Mouse (Mus musculus) mouse trophoblast stem cell (cell line): ENCODE measurements around the gene Tssc4.

Experiments
- in situ Hi-C, 2 experiments: fragments of 300-500 bp; cut with MseI, MboI; formaldehyde crosslinking; loops; 2 replicates in 1 of 2; 3 replicates in 1 of 2; pipeline ENCODE4 v1.15.1; 2025

Gene Tssc4

GRCm38 (mm10) chr7:143068882-143069591 lies at the start of gene Tssc4:
Gene Tssc4, plus strand, starts transcription at chr7:143069249.
- in situ Hi-C loops, result no loop called here

- in situ Hi-C loops, result no loop called here
These were observed 49.0 kb upstream of the Tssc4 start for GRCm38 (mm10) chr7:143020040-143020439.

- in situ Hi-C loops, result no loop called here
These were observed 48.3 kb upstream of the Tssc4 start for GRCm38 (mm10) chr7:143020764-143021163.

- in situ Hi-C loops, result no loop called here
These were observed 47.5 kb upstream of the Tssc4 start for GRCm38 (mm10) chr7:143021356-143022164.

GRCm38 (mm10) chr7:143023499-143023898 lies 45.5 kb upstream of the Tssc4 start:
- in situ Hi-C loops, result no loop called here

- in situ Hi-C loops, result no loop called here
These were observed 44.8 kb upstream of the Tssc4 start for GRCm38 (mm10) chr7:143024293-143024692.

- in situ Hi-C loops, result no loop called here
These were observed 43.6 kb upstream of the Tssc4 start for GRCm38 (mm10) chr7:143025496-143025895.

- in situ Hi-C loops, result no loop called here
These were observed 41.9 kb upstream of the Tssc4 start for GRCm38 (mm10) chr7:143027196-143027595.

GRCm38 (mm10) chr7:143031816-143032215 lies 37.2 kb upstream of the Tssc4 start:
- in situ Hi-C loops, result no loop called here

GRCm38 (mm10) chr7:143033581-143033980 lies 35.5 kb upstream of the Tssc4 start:
- in situ Hi-C loops, result no loop called here

GRCm38 (mm10) chr7:143034112-143034511 lies 34.9 kb upstream of the Tssc4 start:
- in situ Hi-C loops, result no loop called here

GRCm38 (mm10) chr7:143034519-143035450 lies 34.3 kb upstream of the Tssc4 start:
- in situ Hi-C loops, result no loop called here

- in situ Hi-C loops, result no loop called here
These were observed 32.3 kb upstream of the Tssc4 start for GRCm38 (mm10) chr7:143036787-143037186.

GRCm38 (mm10) chr7:143037306-143037705 lies 31.7 kb upstream of the Tssc4 start:
- in situ Hi-C loops, result no loop called here

- in situ Hi-C loops, result no loop called here
These were observed 30.7 kb upstream of the Tssc4 start for GRCm38 (mm10) chr7:143038174-143038931.

GRCm38 (mm10) chr7:143040561-143040960 lies 28.5 kb upstream of the Tssc4 start:
- in situ Hi-C loops, result no loop called here

GRCm38 (mm10) chr7:143041138-143041822 lies 27.8 kb upstream of the Tssc4 start:
- in situ Hi-C loops, result no loop called here

- in situ Hi-C loops, result no loop called here
These were observed 27.0 kb upstream of the Tssc4 start for GRCm38 (mm10) chr7:143042089-143042488.

- in situ Hi-C loops, result no loop called here
These were observed 26.1 kb upstream of the Tssc4 start for GRCm38 (mm10) chr7:143042897-143043300.

GRCm38 (mm10) chr7:143044049-143044825 lies 24.8 kb upstream of the Tssc4 start:
- in situ Hi-C loops, result no loop called here
